Mouse (Mus musculus): ENCODE measurements around the gene Lemd1. TPM values are rescaled to one million over a fixed set of nuclear protein-coding genes. Genes with fewer than 3 reads are reported as not detected.

Gene Lemd1
- 0.37 TPM in 1 of 2 replicates, not detected in the other for polyA plus RNA-seq (2014; fragmentation: Nextera tagmentation; extraction: Ambion mirVana)

- Histone ChIP-seq H3K27ac (ENCODE audit: low read depth, low read length) (no peak within 1 kb of the TSS), H3K27me3 (ENCODE audit: control insufficient read depth, insufficient read depth, low read length) (peaks cover 48% of the 10 kb centered on the region), H3K4me3 (ENCODE audit: low read length) (peak within 1 kb of the TSS; percentile 60), H3K36me3 (ENCODE audit: control insufficient read depth, insufficient read depth, low read length) (no peaks in the 10 kb centered on the region), H3K9me3 (ENCODE audit: control insufficient read depth, low read length) (no peaks in the 10 kb centered on the region), H3K9ac (ENCODE audit: low read depth, low read length) (peak within 1 kb of the TSS; percentile 59), H3K4me2 (replicated peaks; ENCODE audit: low read depth, low read length) (peak within 1 kb of the TSS; percentile 99), H3K4me1 (ENCODE audit: control insufficient read depth, insufficient read depth, low read length) (peaks cover 23% of the 10 kb centered on the region)
- ATAC-seq (ENCODE audit: low FRiP score, low TSS enrichment), result peak; percentile 18; the same call in 1 of the 2 replicates
- WGBS, result under 1% methylated on average over 34 of the region's 34 CpGs
These were observed at the start of gene Lemd1, which contains the start of gene AC124108.1 for GRCm38 (mm10) chr1:132191093-132191785. TSS of gene Lemd1 (plus strand) at chr1:132191431. TSS of gene AC124108.1 (plus strand) at chr1:132191457.

- Histone ChIP-seq H3K36me3 (ENCODE audit: control insufficient read depth, insufficient read depth, low read length) (no peaks in the 10 kb centered on the region), H3K4me1 (ENCODE audit: control insufficient read depth, insufficient read depth, low read length) (0 out of 2 replicates have a peak, but pooled peaks cover 5% of the 10 kb centered on the region), H3K4me3 (ENCODE audit: low read length) (no peak overlapping the region), H3K27ac (ENCODE audit: low read depth, low read length) (no peak overlapping the region), H3K4me2 (replicated peaks; ENCODE audit: low read depth, low read length) (no peak overlapping the region), H3K27me3 (ENCODE audit: control insufficient read depth, insufficient read depth, low read length) (0 out of 2 replicates have a peak, but pooled peaks cover 3% of the 10 kb centered on the region), H3K9ac (ENCODE audit: low read depth, low read length) (no peak overlapping the region), H3K9me3 (ENCODE audit: control insufficient read depth, low read length) (no peaks in the 10 kb centered on the region)
- no peak for ATAC-seq (ENCODE audit: low FRiP score, low TSS enrichment)
- 29% methylated on average over 13 of the region's 13 CpGs for WGBS
These were observed 49.5 kb upstream of the Lemd1 start for GRCm38 (mm10) chr1:132141753-132142152.

GRCm38 (mm10) chr1:132143079-132143478 is 48.2 kb upstream of the Lemd1 start:
- no peak overlapping the region for H3K4me3 ChIP-seq (ENCODE audit: low read length)
- H3K36me3 ChIP-seq (ENCODE audit: control insufficient read depth, insufficient read depth, low read length), result no peaks in the 10 kb centered on the region
- 69% methylated on average over 5 of the region's 5 CpGs for WGBS
- H3K9ac ChIP-seq (ENCODE audit: low read depth, low read length), result no peak overlapping the region
- 0 out of 2 replicates have a peak, but pooled peaks cover 5% of the 10 kb centered on the region for H3K4me1 ChIP-seq (ENCODE audit: control insufficient read depth, insufficient read depth, low read length)
- no peak overlapping the region for H3K27ac ChIP-seq (ENCODE audit: low read depth, low read length)
- H3K4me2 ChIP-seq (replicated peaks; ENCODE audit: low read depth, low read length), result no peak overlapping the region
- H3K27me3 ChIP-seq (ENCODE audit: control insufficient read depth, insufficient read depth, low read length), result 0 out of 2 replicates have a peak, but pooled peaks cover 2% of the 10 kb centered on the region
- no peaks in the 10 kb centered on the region for H3K9me3 ChIP-seq (ENCODE audit: control insufficient read depth, low read length)
- ATAC-seq (ENCODE audit: low FRiP score, low TSS enrichment), result no peak

- H3K9me3 ChIP-seq (ENCODE audit: control insufficient read depth, low read length), result no peaks in the 10 kb centered on the region
- H3K4me1 ChIP-seq (ENCODE audit: control insufficient read depth, insufficient read depth, low read length), result no peaks in the 10 kb centered on the region
- no peaks in the 10 kb centered on the region for H3K27me3 ChIP-seq (ENCODE audit: control insufficient read depth, insufficient read depth, low read length)
- H3K36me3 ChIP-seq (ENCODE audit: control insufficient read depth, insufficient read depth, low read length), result no peaks in the 10 kb centered on the region
- ATAC-seq (ENCODE audit: low FRiP score, low TSS enrichment), result no peak
- no peak overlapping the region for H3K9ac ChIP-seq (ENCODE audit: low read depth, low read length)
- no peak overlapping the region for H3K4me3 ChIP-seq (ENCODE audit: low read length)
- WGBS, result 60% methylated on average over 4 of the region's 4 CpGs
- no peak overlapping the region for H3K27ac ChIP-seq (ENCODE audit: low read depth, low read length)
- H3K4me2 ChIP-seq (replicated peaks; ENCODE audit: low read depth, low read length), result no peak overlapping the region
These were observed 47.5 kb upstream of the Lemd1 start for GRCm38 (mm10) chr1:132143730-132144129.

- no peak overlapping the region for H3K27ac ChIP-seq (ENCODE audit: low read depth, low read length)
- ATAC-seq (ENCODE audit: low FRiP score, low TSS enrichment), result no peak
- 48% methylated on average over 2 of the region's 2 CpGs for WGBS
- no peaks in the 10 kb centered on the region for H3K9me3 ChIP-seq (ENCODE audit: control insufficient read depth, low read length)
- H3K4me1 ChIP-seq (ENCODE audit: control insufficient read depth, insufficient read depth, low read length), result no peaks in the 10 kb centered on the region
- no peak overlapping the region for H3K9ac ChIP-seq (ENCODE audit: low read depth, low read length)
- no peaks in the 10 kb centered on the region for H3K27me3 ChIP-seq (ENCODE audit: control insufficient read depth, insufficient read depth, low read length)
- no peaks in the 10 kb centered on the region for H3K36me3 ChIP-seq (ENCODE audit: control insufficient read depth, insufficient read depth, low read length)
- no peak overlapping the region for H3K4me2 ChIP-seq (replicated peaks; ENCODE audit: low read depth, low read length)
- H3K4me3 ChIP-seq (ENCODE audit: low read length), result no peak overlapping the region
These were observed 47.0 kb upstream of the Lemd1 start for GRCm38 (mm10) chr1:132144223-132144622.

- no peak overlapping the region for H3K4me2 ChIP-seq (replicated peaks; ENCODE audit: low read depth, low read length)
- no peaks in the 10 kb centered on the region for H3K9me3 ChIP-seq (ENCODE audit: control insufficient read depth, low read length)
- no peak overlapping the region for H3K9ac ChIP-seq (ENCODE audit: low read depth, low read length)
- H3K4me3 ChIP-seq (ENCODE audit: low read length), result no peak overlapping the region
- no peaks in the 10 kb centered on the region for H3K27me3 ChIP-seq (ENCODE audit: control insufficient read depth, insufficient read depth, low read length)
- no peaks in the 10 kb centered on the region for H3K36me3 ChIP-seq (ENCODE audit: control insufficient read depth, insufficient read depth, low read length)
- H3K27ac ChIP-seq (ENCODE audit: low read depth, low read length), result no peak overlapping the region
- no peaks in the 10 kb centered on the region; the same call in 1 of the 2 replicates for H3K4me1 ChIP-seq (ENCODE audit: control insufficient read depth, insufficient read depth, low read length)
- 74% methylated on average over 3 of the region's 3 CpGs for WGBS
- ATAC-seq (ENCODE audit: low FRiP score, low TSS enrichment), result no peak
These were observed 46.4 kb upstream of the Lemd1 start for GRCm38 (mm10) chr1:132144837-132145236.

GRCm38 (mm10) chr1:132145973-132146685 is 45.1 kb upstream of the Lemd1 start:
- no peak for ATAC-seq (ENCODE audit: low FRiP score, low TSS enrichment)
- H3K4me3 ChIP-seq (ENCODE audit: low read length), result no peak overlapping the region
- no peak overlapping the region for H3K9ac ChIP-seq (ENCODE audit: low read depth, low read length)
- no peaks in the 10 kb centered on the region for H3K9me3 ChIP-seq (ENCODE audit: control insufficient read depth, low read length)
- H3K4me2 ChIP-seq (replicated peaks; ENCODE audit: low read depth, low read length), result no peak overlapping the region
- 89% methylated on average over 8 of the region's 8 CpGs for WGBS
- H3K27ac ChIP-seq (ENCODE audit: low read depth, low read length), result no peak overlapping the region
- H3K27me3 ChIP-seq (ENCODE audit: control insufficient read depth, insufficient read depth, low read length), result no peaks in the 10 kb centered on the region
- no peaks in the 10 kb centered on the region for H3K36me3 ChIP-seq (ENCODE audit: control insufficient read depth, insufficient read depth, low read length)
- no peaks in the 10 kb centered on the region; the same call in 1 of the 2 replicates for H3K4me1 ChIP-seq (ENCODE audit: control insufficient read depth, insufficient read depth, low read length)

- ATAC-seq (ENCODE audit: low FRiP score, low TSS enrichment), result no peak
- Histone ChIP-seq H3K9ac (ENCODE audit: low read depth, low read length) (no peak overlapping the region), H3K4me1 (ENCODE audit: control insufficient read depth, insufficient read depth, low read length) (peaks cover 6% of the 10 kb centered on the region; the same call in 1 of the 2 replicates), H3K4me3 (ENCODE audit: low read length) (no peak overlapping the region), H3K4me2 (replicated peaks; ENCODE audit: low read depth, low read length) (no peak overlapping the region), H3K9me3 (ENCODE audit: control insufficient read depth, low read length) (no peaks in the 10 kb centered on the region), H3K27me3 (ENCODE audit: control insufficient read depth, insufficient read depth, low read length) (no peaks in the 10 kb centered on the region), H3K27ac (ENCODE audit: low read depth, low read length) (no peak overlapping the region), H3K36me3 (ENCODE audit: control insufficient read depth, insufficient read depth, low read length) (no peaks in the 10 kb centered on the region)
- WGBS, result 79% methylated on average over 2 of the region's 2 CpGs
These were observed 41.8 kb upstream of the Lemd1 start for GRCm38 (mm10) chr1:132149410-132149809.

GRCm38 (mm10) chr1:132150171-132150570 is 41.1 kb upstream of the Lemd1 start:
- Histone ChIP-seq H3K27ac (ENCODE audit: low read depth, low read length) (no peak overlapping the region), H3K9me3 (ENCODE audit: control insufficient read depth, low read length) (no peaks in the 10 kb centered on the region), H3K4me1 (ENCODE audit: control insufficient read depth, insufficient read depth, low read length) (peaks cover 6% of the 10 kb centered on the region; the same call in 1 of the 2 replicates), H3K4me3 (ENCODE audit: low read length) (no peak overlapping the region), H3K9ac (ENCODE audit: low read depth, low read length) (0 out of 2 replicates have a peak overlapping the region, but pooled peaks have one; percentile 19), H3K36me3 (ENCODE audit: control insufficient read depth, insufficient read depth, low read length) (no peaks in the 10 kb centered on the region), H3K27me3 (ENCODE audit: control insufficient read depth, insufficient read depth, low read length) (no peaks in the 10 kb centered on the region), H3K4me2 (replicated peaks; ENCODE audit: low read depth, low read length) (no peak overlapping the region)
- no peak for ATAC-seq (ENCODE audit: low FRiP score, low TSS enrichment)
- WGBS, result 47% methylated on average over 1 of the region's 1 CpGs
